Mouse (Mus musculus): ENCODE measurements around the gene Ncoa5.

GRCm38 (mm10) chr2:164991808-164992207 lies 42.9 kb downstream of the Ncoa5 start:
- TF ChIP-seq MYOG (IDR thresholded peaks at IDR 0.05; ENCODE audit: control insufficient read depth, extremely low read depth, insufficient read length) (no peak), USF1 (IDR thresholded peaks at IDR 0.05; ENCODE audit: low read depth) (no peak), CTCF (IDR thresholded peaks at IDR 0.05; ENCODE audit: control insufficient read depth, insufficient read depth, insufficient read length) (no peak), MAX (IDR thresholded peaks at IDR 0.05) (no peak), FOSL1 (IDR thresholded peaks at IDR 0.05; ENCODE audit: insufficient read depth, low read length, poor library complexity, severe bottlenecking) (no peak), MYOD1 (IDR thresholded peaks at IDR 0.05; ENCODE audit: control insufficient read depth, insufficient read length, low read depth) (no peak)

Measured in C2C12 (cell line).